In genomic region chr11:120377337-120377736, GRCm38 (mm10) we compare ENCODE assay signal across 8 mouse cellular contexts. TPM values are rescaled to one million over a fixed set of nuclear protein-coding genes. Genes with fewer than 3 reads are reported as not detected.
DNase-seq lines count a peak whose midpoint lies in the region; ATAC-seq and TF ChIP-seq lines count a peak whose summit lies in the region.

No protein-coding gene starts in this region.

- H3K27ac ChIP-seq in kidney, embryonic 16.5 days (ENCODE audit: low read length): no peak overlapping the region
- H3K27ac ChIP-seq in embryonic facial prominence, embryonic 14.5 days (replicated peaks; ENCODE audit: low read depth, low read length): no peak overlapping the region
- H3K27ac ChIP-seq in hindbrain, embryonic 16.5 days (ENCODE audit: low read depth, low read length): peak overlapping the region; percentile 49; the same call in 1 of the 2 replicates
- peak overlapping the region; percentile 80 for H3K27ac ChIP-seq in midbrain, postnatal 0 days (ENCODE audit: low read depth, low read length)

- peak overlapping the region; percentile 83 for H3K9ac ChIP-seq in kidney, embryonic 16.5 days (replicated peaks; ENCODE audit: low read length)
- H3K9ac ChIP-seq in embryonic facial prominence, embryonic 14.5 days (ENCODE audit: low read depth, low read length): peak overlapping the region; percentile 84; the same call in 1 of the 2 replicates
- H3K9ac ChIP-seq in hindbrain, embryonic 16.5 days (ENCODE audit: low read depth, low read length): peak overlapping the region; percentile 88
- H3K9ac ChIP-seq in midbrain, postnatal 0 days (replicated peaks; ENCODE audit: low read length, poor library complexity, severe bottlenecking): peak overlapping the region; percentile 86

- peak overlapping the region; percentile 91 for H3K4me2 ChIP-seq in kidney, embryonic 16.5 days (replicated peaks; ENCODE audit: low read depth, low read length)
- peak overlapping the region; percentile 96 for H3K4me2 ChIP-seq in embryonic facial prominence, embryonic 14.5 days (ENCODE audit: low read depth, low read length)
- peak overlapping the region; percentile 85 for H3K4me2 ChIP-seq in hindbrain, embryonic 16.5 days (ENCODE audit: low read length)
- peak overlapping the region; percentile 93 for H3K4me2 ChIP-seq in midbrain, postnatal 0 days (ENCODE audit: low read depth, low read length, poor library complexity, severe bottlenecking)

- H3K4me3 ChIP-seq in kidney, embryonic 16.5 days (ENCODE audit: low read length): peak overlapping the region; percentile 91
- H3K4me3 ChIP-seq in embryonic facial prominence, embryonic 14.5 days (ENCODE audit: low read depth, low read length): peak overlapping the region; percentile 84
- peak overlapping the region; percentile 65 for H3K4me3 ChIP-seq in hindbrain, embryonic 16.5 days (ENCODE audit: low read length)
- H3K4me3 ChIP-seq in midbrain, postnatal 0 days (ENCODE audit: low read depth, low read length): peak overlapping the region; percentile 87

- TF ChIP-seq CTCF in midbrain, postnatal 0 days (IDR thresholded peaks at IDR 0.05): no peak

- H3K36me3 ChIP-seq in kidney, embryonic 16.5 days (ENCODE audit: insufficient read depth, low read length): peaks cover 65% of the 10 kb centered on the region
- H3K36me3 ChIP-seq in embryonic facial prominence, embryonic 14.5 days (ENCODE audit: control insufficient read depth, insufficient read depth, low read length): peaks cover 73% of the 10 kb centered on the region
- peaks cover 28% of the 10 kb centered on the region for H3K36me3 ChIP-seq in hindbrain, embryonic 16.5 days (ENCODE audit: control insufficient read depth, insufficient read depth, low read length)
- H3K36me3 ChIP-seq in midbrain, postnatal 0 days (ENCODE audit: insufficient read depth, low read length): peaks cover 61% of the 10 kb centered on the region

- H3K4me1 ChIP-seq in kidney, embryonic 16.5 days (ENCODE audit: insufficient read depth, low read length): peaks cover 21% of the 10 kb centered on the region
- peaks cover 16% of the 10 kb centered on the region; the same call in 1 of the 2 replicates for H3K4me1 ChIP-seq in embryonic facial prominence, embryonic 14.5 days (ENCODE audit: control insufficient read depth, insufficient read depth, low read length)
- peaks cover 18% of the 10 kb centered on the region for H3K4me1 ChIP-seq in hindbrain, embryonic 16.5 days (ENCODE audit: control insufficient read depth, insufficient read depth, low read depth, low read length)
- peaks cover 10% of the 10 kb centered on the region for H3K4me1 ChIP-seq in midbrain, postnatal 0 days (ENCODE audit: insufficient read depth, low read length)

- no peak for DNase-seq in kidney, adult 11 months
- no peak for DNase-seq in embryonic facial prominence, embryonic 14.5 days (ENCODE audit: low spot score)
- DNase-seq in midbrain, postnatal 0 days (ENCODE audit: low spot score): no peak
- no peak for DNase-seq in spleen, adult 18-20 months
- DNase-seq in gastrocnemius, adult 18-20 months (ENCODE audit: low spot score): no peak
- DNase-seq in ovary, adult 18-20 months (ENCODE audit: low spot score): no peak

- no peaks in the 10 kb centered on the region for H3K27me3 ChIP-seq in kidney, embryonic 16.5 days (ENCODE audit: insufficient read depth, low read length)
- H3K27me3 ChIP-seq in embryonic facial prominence, embryonic 14.5 days (replicated peaks; ENCODE audit: control insufficient read depth, insufficient read depth, low read length): no peaks in the 10 kb centered on the region
- H3K27me3 ChIP-seq in hindbrain, embryonic 16.5 days (replicated peaks; ENCODE audit: control insufficient read depth, insufficient read depth, low read length): no peaks in the 10 kb centered on the region
- H3K27me3 ChIP-seq in midbrain, postnatal 0 days (ENCODE audit: insufficient read depth, low read length): no peaks in the 10 kb centered on the region

- no peak for ATAC-seq in kidney, embryonic 16.5 days (ENCODE audit: low FRiP score, low TSS enrichment)
- no peak for ATAC-seq in embryonic facial prominence, embryonic 14.5 days (ENCODE audit: low read depth)
- no peak for ATAC-seq in hindbrain, embryonic 16.5 days
- ATAC-seq in midbrain, postnatal 0 days (ENCODE audit: low FRiP score): no peak

- H3K9me3 ChIP-seq in kidney, embryonic 16.5 days (ENCODE audit: low read length): no peaks in the 10 kb centered on the region
- no peaks in the 10 kb centered on the region for H3K9me3 ChIP-seq in embryonic facial prominence, embryonic 14.5 days (ENCODE audit: control insufficient read depth, low read length)
- H3K9me3 ChIP-seq in hindbrain, embryonic 16.5 days (ENCODE audit: control insufficient read depth, low read length): no peaks in the 10 kb centered on the region
- no peaks in the 10 kb centered on the region for H3K9me3 ChIP-seq in midbrain, postnatal 0 days (ENCODE audit: low read length)

- WGBS in kidney, embryonic 16.5 days: 71% methylated on average over 10 of the region's 10 CpGs
- WGBS in embryonic facial prominence, embryonic 14.5 days: 70% methylated on average over 9 of the region's 10 CpGs
- WGBS in hindbrain, embryonic 16.5 days: 62% methylated on average over 10 of the region's 10 CpGs
- WGBS in midbrain, postnatal 0 days: 57% methylated on average over 10 of the region's 10 CpGs

RNA-seq across cellular contexts. Expression of gene Faap100, which starts 1.2 kb away (rescaled TPM):
- 42.3 and 44.8 TPM in 2 replicates for polyA plus RNA-seq in kidney, embryonic 16.5 days (2015; fragmentation: Nextera tagmentation; extraction: Ambion mirVana)
- polyA plus RNA-seq in embryonic facial prominence, embryonic 14.5 days (2014; fragmentation: Nextera tagmentation; extraction: Ambion mirVana): 30.0 and 32.7 TPM in 2 replicates
- 103 and 109 TPM in 2 replicates for polyA plus RNA-seq in hindbrain, embryonic 16.5 days (2015; fragmentation: Nextera tagmentation; extraction: Ambion mirVana)
- 165 and 180 TPM in 2 replicates for total RNA-seq in midbrain, postnatal 0 days (2014; rRNA removed)
- 109 and 114 TPM in 2 replicates for polyA plus RNA-seq in midbrain, postnatal 0 days (2015; fragmentation: Nextera tagmentation; extraction: Ambion mirVana)
- 10 to 100 TPM in 1 of 2 experiments, 1 to 10 TPM in 1; 8.3 to 19.3 TPM for total RNA-seq in gastrocnemius, adult 18-20 months (2021)

RNA-seq across cellular contexts. Expression of gene Fscn2, which starts 16.0 kb away (rescaled TPM):
- 0.72 and 0.82 TPM in 2 replicates for polyA plus RNA-seq in kidney, embryonic 16.5 days (2015; fragmentation: Nextera tagmentation; extraction: Ambion mirVana)
- 0.48 and 1.1 TPM in 2 replicates for polyA plus RNA-seq in embryonic facial prominence, embryonic 14.5 days (2014; fragmentation: Nextera tagmentation; extraction: Ambion mirVana)
- polyA plus RNA-seq in hindbrain, embryonic 16.5 days (2015; fragmentation: Nextera tagmentation; extraction: Ambion mirVana): 0.66 and 1.6 TPM in 2 replicates
- 0.71 TPM in 1 of 2 replicates, not detected in the other for total RNA-seq in midbrain, postnatal 0 days (2014; rRNA removed)
- polyA plus RNA-seq in midbrain, postnatal 0 days (2015; fragmentation: Nextera tagmentation; extraction: Ambion mirVana): 0.71 and 1.5 TPM in 2 replicates
- under 1 TPM; 0.39 to 0.52 TPM for total RNA-seq in gastrocnemius, adult 18-20 months (2021)

RNA-seq across cellular contexts. Expression of gene Actg1, which starts 29.0 kb away (rescaled TPM):
- 2,803 and 2,860 TPM in 2 replicates for polyA plus RNA-seq in kidney, embryonic 16.5 days (2015; fragmentation: Nextera tagmentation; extraction: Ambion mirVana)
- polyA plus RNA-seq in embryonic facial prominence, embryonic 14.5 days (2014; fragmentation: Nextera tagmentation; extraction: Ambion mirVana): 2,264 and 2,593 TPM in 2 replicates
- polyA plus RNA-seq in hindbrain, embryonic 16.5 days (2015; fragmentation: Nextera tagmentation; extraction: Ambion mirVana): 4,199 and 4,222 TPM in 2 replicates
- 2,534 and 2,842 TPM in 2 replicates for total RNA-seq in midbrain, postnatal 0 days (2014; rRNA removed)
- polyA plus RNA-seq in midbrain, postnatal 0 days (2015; fragmentation: Nextera tagmentation; extraction: Ambion mirVana): 3,992 and 4,056 TPM in 2 replicates
- 100 to 1,000 TPM; 158 to 253 TPM for total RNA-seq in gastrocnemius, adult 18-20 months (2021)

Comparison
In these comparisons a context has a peak if more than half of its experiments do, and no peak if none do; other contexts are left out.
1. H3K27ac ChIP-seq: peak in hindbrain, embryonic 16.5 days (single experiment) and midbrain, postnatal 0 days (single experiment); none in kidney, embryonic 16.5 days (single experiment) and embryonic facial prominence, embryonic 14.5 days (single experiment).
2. Peak in every context shown above with its lines, with median percentiles within 50 percentile points of each other: H3K4me2 ChIP-seq, H3K4me3 ChIP-seq and H3K9ac ChIP-seq.